8 mouse cellular contexts compared by ENCODE assay signal in genomic region chr2:9985979-9986447, GRCm38 (mm10).
DNase-seq lines count a peak whose midpoint lies in the region; ATAC-seq and TF ChIP-seq lines count a peak whose summit lies in the region.

No protein-coding gene starts in this region.

- WGBS in forebrain, embryonic 11.5 days = 8% methylated on average over 6 of the region's 6 CpGs
- WGBS in forebrain, embryonic 10.5 days = 8% methylated on average over 6 of the region's 6 CpGs
- WGBS in forebrain, embryonic 14.5 days = 9% methylated on average over 6 of the region's 6 CpGs
- 29% methylated on average over 6 of the region's 6 CpGs for WGBS in liver, embryonic 14.5 days (ENCODE audit: insufficient replicate concordance)
- 12% methylated on average over 6 of the region's 6 CpGs for WGBS in stomach, postnatal 0 days

- no peaks in the 10 kb centered on the region for H3K36me3 ChIP-seq in forebrain, embryonic 11.5 days (ENCODE audit: control insufficient read depth, insufficient read depth, low read length)
- no peaks in the 10 kb centered on the region for H3K36me3 ChIP-seq in forebrain, embryonic 10.5 days (replicated peaks)
- no peaks in the 10 kb centered on the region for H3K36me3 ChIP-seq in forebrain, embryonic 14.5 days (ENCODE audit: control insufficient read depth, insufficient read depth, low read length)
- H3K36me3 ChIP-seq in liver, embryonic 14.5 days (replicated peaks; ENCODE audit: control insufficient read depth, insufficient read depth, low read depth) = no peaks in the 10 kb centered on the region
- no peaks in the 10 kb centered on the region for H3K36me3 ChIP-seq in stomach, postnatal 0 days (ENCODE audit: control insufficient read depth, insufficient read depth, low read length)

- no peak overlapping the region for H3K27ac ChIP-seq in forebrain, embryonic 11.5 days (ENCODE audit: low read depth, low read length)
- H3K27ac ChIP-seq in forebrain, embryonic 10.5 days = no peak overlapping the region
- no peak overlapping the region for H3K27ac ChIP-seq in forebrain, embryonic 14.5 days (ENCODE audit: low read depth, low read length)
- H3K27ac ChIP-seq in liver, embryonic 14.5 days = no peak overlapping the region
- no peak overlapping the region for H3K27ac ChIP-seq in stomach, postnatal 0 days (replicated peaks)

- TF ChIP-seq CTCF in liver, embryonic 14.5 days (IDR thresholded peaks at IDR 0.05; ENCODE audit: low read depth) = no peak
- TF ChIP-seq CTCF in stomach, postnatal 0 days (IDR thresholded peaks at IDR 0.05; ENCODE audit: low read depth) = no peak

- TF ChIP-seq EP300 in liver, embryonic 14.5 days (IDR thresholded peaks at IDR 0.05; ENCODE audit: low read depth) = no peak
- no peak for TF ChIP-seq EP300 in stomach, postnatal 0 days (optimal IDR thresholded peaks at IDR 0.05)

- H3K9ac ChIP-seq in forebrain, embryonic 11.5 days (ENCODE audit: low read length) = no peak overlapping the region
- no peak overlapping the region for H3K9ac ChIP-seq in forebrain, embryonic 14.5 days (ENCODE audit: low read length)
- no peak overlapping the region for H3K9ac ChIP-seq in liver, embryonic 14.5 days (replicated peaks)
- H3K9ac ChIP-seq in stomach, postnatal 0 days (ENCODE audit: low read length) = no peak overlapping the region

- H3K4me1 ChIP-seq in forebrain, embryonic 11.5 days (replicated peaks; ENCODE audit: control insufficient read depth, insufficient read depth, low read length) = peaks cover 7% of the 10 kb centered on the region
- peaks cover 44% of the 10 kb centered on the region for H3K4me1 ChIP-seq in forebrain, embryonic 10.5 days
- peaks cover 5% of the 10 kb centered on the region; the same call in 1 of the 2 replicates for H3K4me1 ChIP-seq in forebrain, embryonic 14.5 days (ENCODE audit: control insufficient read depth, insufficient read depth, low read length)
- H3K4me1 ChIP-seq in liver, embryonic 14.5 days (replicated peaks; ENCODE audit: control insufficient read depth in 2 of 2, insufficient read depth in 2 of 2, low read length in 1 of 2) = peaks cover 0 to 4% of the 10 kb centered on the region in 2 experiments; a peak in 2 of 4 replicates
- no peaks in the 10 kb centered on the region for H3K4me1 ChIP-seq in stomach, postnatal 0 days (replicated peaks; ENCODE audit: control insufficient read depth, insufficient read depth)

- DNase-seq in forebrain, embryonic 11.5 days (ENCODE audit: low spot score) = no peak
- no peak for DNase-seq in forebrain, embryonic 10.5 days (ENCODE audit: extremely low spot score, low spot score)
- DNase-seq in B cell, adult 2 months = peak; percentile 50 to 54
- peak; percentile 31 for DNase-seq in forebrain, embryonic 14.5 days (ENCODE audit: low spot score)
- DNase-seq in liver, embryonic 14.5 days (ENCODE audit: low read depth in 3 of 3, low spot score in 3 of 3) = no peak
- no peak for DNase-seq in stomach, postnatal 0 days (ENCODE audit: low spot score)
- no peak for DNase-seq in layer of hippocampus, adult 18-20 months (ENCODE audit: low spot score in 2 of 2)

- H3K4me3 ChIP-seq in forebrain, embryonic 11.5 days (ENCODE audit: low read depth, low read length) = no peak overlapping the region
- H3K4me3 ChIP-seq in forebrain, embryonic 10.5 days = no peak overlapping the region
- H3K4me3 ChIP-seq in forebrain, embryonic 14.5 days (ENCODE audit: low read depth, low read length) = no peak overlapping the region
- H3K4me3 ChIP-seq in liver, embryonic 14.5 days (ENCODE audit: insufficient read depth in 1 of 2, low read depth in 2 of 2, low read length in 2 of 2) = no peak overlapping the region
- no peak overlapping the region for H3K4me3 ChIP-seq in stomach, postnatal 0 days (ENCODE audit: low read depth, low read length)

- H3K4me2 ChIP-seq in forebrain, embryonic 11.5 days (ENCODE audit: low read depth, low read length, severe bottlenecking) = no peak overlapping the region
- H3K4me2 ChIP-seq in forebrain, embryonic 14.5 days (ENCODE audit: low read length) = no peak overlapping the region
- peak overlapping the region; percentile 13; the same call in 1 of the 2 replicates for H3K4me2 ChIP-seq in liver, embryonic 14.5 days (ENCODE audit: low read depth)
- H3K4me2 ChIP-seq in stomach, postnatal 0 days (replicated peaks; ENCODE audit: low read depth) = no peak overlapping the region

- H3K27me3 ChIP-seq in forebrain, embryonic 11.5 days (ENCODE audit: control insufficient read depth, insufficient read depth, low read length) = no peaks in the 10 kb centered on the region
- H3K27me3 ChIP-seq in forebrain, embryonic 10.5 days (ENCODE audit: poor library complexity, severe bottlenecking) = no peaks in the 10 kb centered on the region
- no peaks in the 10 kb centered on the region for H3K27me3 ChIP-seq in forebrain, embryonic 14.5 days (replicated peaks; ENCODE audit: control insufficient read depth, insufficient read depth, low read length)
- no peaks in the 10 kb centered on the region for H3K27me3 ChIP-seq in liver, embryonic 14.5 days (ENCODE audit: control insufficient read depth, insufficient read depth, low read length)
- no peaks in the 10 kb centered on the region for H3K27me3 ChIP-seq in stomach, postnatal 0 days (ENCODE audit: control insufficient read depth, insufficient read depth, low read length)

- H3K9me3 ChIP-seq in forebrain, embryonic 11.5 days (ENCODE audit: control insufficient read depth, low read length) = no peaks in the 10 kb centered on the region
- no peaks in the 10 kb centered on the region for H3K9me3 ChIP-seq in forebrain, embryonic 10.5 days
- H3K9me3 ChIP-seq in forebrain, embryonic 14.5 days (replicated peaks; ENCODE audit: control insufficient read depth, low read length) = no peaks in the 10 kb centered on the region
- H3K9me3 ChIP-seq in liver, embryonic 14.5 days (ENCODE audit: control insufficient read depth, low read length) = no peaks in the 10 kb centered on the region
- no peaks in the 10 kb centered on the region for H3K9me3 ChIP-seq in stomach, postnatal 0 days (ENCODE audit: control insufficient read depth, low read length)

- ATAC-seq in forebrain, embryonic 11.5 days (replicated peaks; ENCODE audit: low FRiP score) = 0 out of 2 replicates have a peak, but pooled peaks have one; percentile 53
- ATAC-seq in forebrain, embryonic 14.5 days = peak; percentile 34; the same call in 1 of the 2 replicates
- ATAC-seq in liver, embryonic 14.5 days (ENCODE audit: insufficient read depth) = no peak
- ATAC-seq in erythroblast, adult 5-6 weeks (replicated peaks; ENCODE audit: low FRiP score, poor library complexity, severe bottlenecking) = no peak
- no peak for ATAC-seq in stomach, postnatal 0 days (ENCODE audit: low FRiP score, low TSS enrichment)

Comparison
In these comparisons a context has a peak if more than half of its experiments do, and no peak if none do; other contexts are left out.
1. DNase-seq: peak in B cell, adult 2 months (2 of 2) and forebrain, embryonic 14.5 days (single experiment); none in forebrain, embryonic 11.5 days (single experiment), forebrain, embryonic 10.5 days (single experiment), liver, embryonic 14.5 days (0 of 3), stomach, postnatal 0 days (single experiment) and layer of hippocampus, adult 18-20 months (0 of 2).
2. ATAC-seq: peak in forebrain, embryonic 11.5 days (single experiment) and forebrain, embryonic 14.5 days (single experiment); none in liver, embryonic 14.5 days (single experiment), erythroblast, adult 5-6 weeks (single experiment) and stomach, postnatal 0 days (single experiment).